Mouse (Mus musculus): ENCODE data around the gene Tmigd3.

Tmigd3 gene

DNA sequence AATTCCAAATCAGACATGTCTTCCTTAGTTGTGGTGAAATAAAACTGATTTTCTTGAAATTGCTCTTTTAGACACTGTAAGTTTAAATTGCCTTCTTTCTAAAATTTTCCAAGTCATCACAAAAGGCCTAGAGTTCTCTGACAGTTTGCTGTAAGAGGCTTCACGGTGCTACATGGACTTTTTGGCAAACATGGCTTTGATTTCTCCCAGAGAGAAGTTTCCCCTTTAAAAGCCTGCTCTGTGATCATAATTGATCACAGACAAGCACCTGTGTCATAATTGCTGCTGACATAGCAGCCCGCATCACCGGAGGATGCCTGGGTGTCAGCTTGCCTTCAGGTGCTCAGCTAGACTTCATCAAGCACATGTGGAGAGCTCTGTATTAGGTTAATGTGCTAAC lies at the start of gene Tmigd3, which contains the start of gene Adora3:
Gene Tmigd3, plus strand, starts transcription at position 346 of the 400 bp plus-strand sequence.
Gene Adora3, plus strand, starts transcription at position 301 of the 400 bp plus-strand sequence.
- no peak for DNase-seq (ENCODE audit: inconsistent ontology term)

DNA sequence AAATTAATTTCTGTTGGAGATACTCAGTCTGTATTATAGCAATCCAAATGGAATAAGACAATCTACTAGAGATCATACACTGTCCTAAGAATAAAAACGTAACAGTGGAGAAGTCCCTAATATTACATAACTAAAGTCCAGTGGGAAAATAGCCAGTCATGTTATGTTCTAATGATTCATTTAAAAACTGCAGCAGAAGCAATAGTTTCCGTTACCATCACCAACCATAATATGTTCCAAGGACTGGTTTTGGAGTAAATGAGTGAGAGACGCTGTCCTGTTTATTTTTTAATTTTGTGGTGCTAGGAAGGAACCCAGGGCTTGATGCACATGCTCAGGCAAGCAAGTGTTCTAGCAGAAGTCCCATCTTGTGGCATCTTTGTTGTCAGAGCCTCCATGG lies 49.2 kb upstream of the Tmigd3 start:
- DNase-seq (ENCODE audit: inconsistent ontology term): no peak

DNA sequence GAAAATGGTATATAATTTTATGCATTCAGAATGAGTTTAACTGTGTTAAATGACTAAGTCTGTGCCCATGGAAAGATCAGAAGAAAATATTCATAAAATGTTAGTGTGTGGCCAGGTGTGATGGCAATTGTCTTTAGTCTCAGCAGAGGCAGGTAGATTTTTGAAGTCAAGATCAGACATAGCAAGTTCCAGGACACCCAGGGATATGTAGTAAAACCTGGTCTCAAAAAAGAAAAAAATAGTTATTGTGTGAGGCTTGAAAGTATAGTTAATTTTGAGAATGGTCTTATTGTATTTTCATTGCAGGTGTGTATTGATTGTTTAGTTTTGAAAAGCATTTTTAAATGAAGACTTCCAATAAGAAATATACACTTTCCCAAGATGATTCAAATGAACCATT lies 47.1 kb upstream of the Tmigd3 start:
- DNase-seq (ENCODE audit: inconsistent ontology term): no peak

DNA sequence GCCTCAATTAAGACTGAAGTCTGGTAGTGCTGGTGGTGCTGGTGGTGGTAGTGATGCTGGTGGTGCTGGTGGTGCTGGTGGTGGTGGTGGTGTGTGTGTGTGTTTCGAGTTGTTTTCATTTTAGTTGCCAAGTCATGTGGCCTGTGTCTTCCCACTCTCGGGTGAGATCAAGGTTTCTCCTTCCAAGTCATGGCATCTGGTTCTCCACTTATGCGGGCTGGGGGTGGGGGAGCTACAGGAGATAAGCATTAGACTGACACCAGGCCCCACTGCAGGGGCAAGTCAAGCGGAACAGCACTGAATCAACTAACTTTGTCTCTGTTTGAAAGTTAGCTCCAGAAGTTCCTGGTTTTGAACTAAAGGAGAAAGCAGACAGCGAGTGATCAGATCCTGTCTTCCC lies 46.6 kb upstream of the Tmigd3 start:
- DNase-seq (ENCODE audit: inconsistent ontology term): no peak

DNA sequence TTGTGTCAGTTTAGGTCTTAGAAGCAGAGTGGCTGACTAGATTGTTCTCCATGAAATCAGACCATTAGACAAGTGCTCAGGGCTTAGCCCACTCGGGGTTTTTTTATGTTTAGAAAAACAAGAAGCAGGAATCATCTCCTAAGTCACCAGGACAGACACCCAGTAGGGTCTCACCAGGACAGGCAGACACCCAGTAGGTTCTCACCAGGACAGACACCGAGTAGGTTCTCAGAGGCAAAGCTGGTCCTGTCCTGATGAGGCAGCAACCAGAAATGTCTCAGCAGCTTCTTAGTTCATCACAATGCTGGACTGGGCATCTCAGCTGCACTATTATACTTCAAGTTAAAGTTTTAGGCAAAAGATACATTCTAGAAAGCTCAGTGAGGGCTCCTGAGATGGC lies 46.0 kb upstream of the Tmigd3 start:
- no peak for DNase-seq (ENCODE audit: inconsistent ontology term)

DNA sequence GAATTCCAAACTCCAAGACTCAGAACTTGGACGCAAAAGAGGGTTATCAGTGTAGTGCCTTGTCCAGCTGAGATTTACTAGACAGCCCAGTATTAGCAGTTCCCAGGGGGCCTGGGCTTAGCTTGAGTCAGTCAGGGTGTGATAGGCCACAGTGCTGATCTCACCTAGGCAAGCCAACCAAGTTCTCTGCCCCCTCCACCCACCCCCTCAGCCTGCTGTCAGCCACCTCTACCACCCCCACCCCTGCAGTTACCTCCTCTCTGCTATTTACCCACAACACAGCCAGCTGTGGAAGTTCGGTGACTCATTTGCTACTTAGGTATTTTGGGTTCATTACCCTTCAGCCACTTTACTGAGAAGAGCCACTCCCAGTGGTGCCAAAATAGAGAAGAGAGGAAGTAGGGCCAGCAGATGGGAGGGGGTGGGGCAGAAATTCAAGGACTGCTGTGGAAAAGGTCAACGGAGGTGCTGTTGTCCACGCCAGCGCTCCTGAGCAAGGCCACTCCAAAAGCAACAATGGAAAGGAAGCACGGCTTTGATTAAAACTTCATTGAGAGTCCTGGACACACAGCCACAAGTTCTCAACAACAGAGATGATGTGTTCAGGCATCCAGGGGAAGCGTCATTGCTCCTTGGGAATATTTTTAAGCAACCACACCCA lies 45.1 kb upstream of the Tmigd3 start:
- DNase-seq (ENCODE audit: inconsistent ontology term): peak; percentile 12

DNA sequence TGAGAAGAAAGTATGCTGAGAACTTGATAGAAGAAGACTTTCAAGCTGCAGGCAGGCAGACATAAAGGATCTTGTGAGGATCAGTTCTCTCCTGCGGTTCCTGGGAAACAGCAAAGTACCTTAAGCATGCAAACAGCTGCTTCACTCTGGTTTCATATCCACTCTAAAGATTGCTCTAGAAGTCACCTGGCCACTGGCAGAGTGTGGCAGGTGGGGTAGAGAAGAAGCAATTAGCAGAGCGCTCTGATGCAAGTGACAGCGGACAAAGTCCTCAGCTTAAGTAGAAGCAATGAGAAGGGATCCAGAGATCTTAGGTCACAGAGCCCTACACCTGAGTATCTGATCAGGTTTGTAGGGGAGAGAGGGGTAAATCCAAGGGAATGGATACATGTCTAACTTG lies 39.1 kb upstream of the Tmigd3 start:
- DNase-seq (ENCODE audit: inconsistent ontology term): no peak

DNA sequence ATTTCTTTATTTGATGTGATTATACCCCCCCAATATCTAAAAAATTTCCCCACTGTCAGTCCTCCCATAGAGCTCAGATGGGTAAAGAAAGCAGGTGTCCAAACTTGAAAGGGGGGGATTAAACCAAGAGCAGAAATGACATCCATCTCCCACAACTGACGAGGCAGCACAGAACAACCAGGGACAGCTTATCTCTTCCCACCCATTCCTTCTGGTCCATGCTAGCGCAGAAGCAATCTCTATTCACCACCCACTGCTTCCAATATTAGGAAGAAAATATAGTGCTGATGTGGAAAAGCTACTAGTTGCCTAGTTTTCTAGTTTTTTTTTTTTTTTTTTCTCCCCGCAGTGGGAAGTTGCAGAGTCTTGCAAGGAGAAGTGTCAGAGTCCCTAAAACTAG lies 34.8 kb upstream of the Tmigd3 start:
- no peak for DNase-seq (ENCODE audit: inconsistent ontology term)

DNA sequence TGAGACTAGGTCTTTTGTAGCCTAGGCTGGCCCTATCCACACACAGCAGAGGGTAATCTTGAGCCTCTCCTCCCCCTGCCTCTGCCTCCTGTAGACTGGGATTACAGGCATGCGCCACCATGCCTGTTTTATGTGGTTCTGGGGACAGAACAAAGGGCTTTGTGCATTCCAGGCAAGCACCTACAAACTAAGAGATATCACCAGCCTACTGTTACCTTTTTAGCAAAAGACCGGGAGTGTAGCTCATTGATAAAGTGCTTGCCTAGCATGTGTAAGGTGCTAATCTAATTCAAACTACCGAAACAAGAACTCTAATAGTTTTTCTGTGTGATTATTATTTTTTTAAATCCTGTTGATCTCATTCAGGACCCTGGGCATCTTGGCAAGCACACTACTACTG lies 33.8 kb upstream of the Tmigd3 start:
- DNase-seq (ENCODE audit: inconsistent ontology term): no peak

DNA sequence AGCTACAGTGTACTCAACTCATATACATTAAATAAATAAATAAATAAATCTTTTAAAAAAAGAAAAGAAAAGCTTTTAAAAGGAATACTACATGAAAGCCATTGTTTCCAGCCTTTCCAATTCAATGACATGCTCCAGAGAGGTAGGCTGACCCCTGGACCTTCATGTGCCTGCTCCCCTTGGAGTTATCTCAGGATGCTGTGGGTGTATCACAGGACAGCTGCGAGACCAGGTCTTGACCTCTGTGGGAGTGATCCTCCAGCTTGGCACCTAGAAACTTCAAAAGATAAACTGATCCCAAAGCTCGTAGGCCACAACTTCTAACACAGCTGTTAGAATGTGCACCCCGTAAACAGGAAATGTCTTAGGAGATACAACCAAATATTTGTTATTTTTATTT lies 32.0 kb upstream of the Tmigd3 start:
- no peak for DNase-seq (ENCODE audit: inconsistent ontology term)

DNA sequence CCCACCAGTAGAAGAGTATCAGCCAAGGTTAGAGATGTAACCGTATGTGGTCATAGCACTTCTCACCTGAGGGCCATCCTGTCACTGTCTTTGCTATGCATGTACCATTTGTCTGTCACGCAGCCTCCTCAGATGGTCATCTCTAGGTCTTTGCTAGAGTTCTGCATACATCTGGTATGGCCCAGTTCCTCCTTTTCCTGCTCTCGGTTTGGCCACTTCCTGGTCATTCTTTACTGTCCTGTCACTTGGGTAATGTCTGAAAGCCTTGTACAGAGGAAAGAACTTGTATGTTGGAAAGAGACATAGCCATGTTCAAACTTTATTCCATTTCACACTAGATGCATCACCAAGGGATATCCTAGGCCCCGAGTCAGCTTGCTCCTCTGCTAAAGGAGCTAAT lies 30.9 kb upstream of the Tmigd3 start:
- no peak for DNase-seq (ENCODE audit: inconsistent ontology term)

DNA sequence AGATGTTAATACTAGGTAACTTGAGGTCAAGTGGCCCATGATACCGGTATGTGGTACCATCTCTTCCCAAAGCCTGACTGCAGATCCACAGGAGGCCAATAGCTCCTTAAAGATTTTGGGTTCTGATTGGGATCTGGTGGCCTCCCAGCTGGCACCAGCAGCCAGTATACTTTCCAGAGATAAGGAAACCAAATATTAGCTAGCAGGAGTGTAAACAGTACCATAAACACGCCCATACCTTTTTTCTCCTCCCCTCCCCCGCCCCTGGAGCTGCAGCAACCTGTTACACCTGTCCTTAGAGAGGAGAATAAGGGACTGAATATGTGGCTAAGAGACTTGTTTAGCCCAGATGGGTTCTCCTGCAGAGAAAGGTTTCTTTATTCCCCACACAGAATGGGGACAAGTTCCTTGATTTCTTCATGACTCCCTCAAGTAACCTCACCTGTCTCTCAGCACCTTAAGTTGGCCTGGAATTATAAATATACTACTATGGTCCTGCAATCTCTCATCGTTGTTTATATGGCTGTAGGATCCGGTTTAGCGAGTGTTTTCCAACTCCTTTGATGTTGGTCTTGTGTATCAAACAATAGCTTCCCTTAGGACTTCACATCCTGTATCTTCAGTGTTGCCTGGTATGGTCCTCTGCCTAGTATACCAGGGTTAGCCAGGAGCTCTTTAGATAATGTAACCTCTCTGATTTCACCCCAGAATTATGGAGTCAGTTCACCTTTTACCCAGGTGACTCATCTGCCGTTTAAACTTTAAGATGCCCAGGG lies 24.2 kb upstream of the Tmigd3 start:
- no peak for DNase-seq (ENCODE audit: inconsistent ontology term)

DNA sequence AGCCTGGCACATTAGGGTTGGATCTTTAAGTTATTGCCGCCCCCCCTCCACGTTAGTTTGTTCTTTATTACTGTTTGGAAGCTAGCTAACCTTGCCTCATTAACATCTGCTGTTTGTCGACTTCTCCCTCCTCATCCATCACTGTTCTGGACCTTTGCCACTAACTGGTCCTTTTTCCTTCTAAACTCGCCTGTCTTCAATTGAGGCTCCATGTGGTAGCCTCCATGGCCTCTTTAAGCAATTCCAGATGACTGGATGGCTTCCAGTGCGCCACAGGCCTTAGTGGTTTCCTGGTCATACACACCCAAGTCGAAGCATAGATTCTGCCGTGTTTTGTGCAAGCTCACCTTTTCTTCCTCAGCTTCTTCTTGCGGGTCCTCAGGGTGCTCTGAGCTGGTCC lies 16.9 kb upstream of the Tmigd3 start:
- no peak for DNase-seq (ENCODE audit: inconsistent ontology term)

DNA sequence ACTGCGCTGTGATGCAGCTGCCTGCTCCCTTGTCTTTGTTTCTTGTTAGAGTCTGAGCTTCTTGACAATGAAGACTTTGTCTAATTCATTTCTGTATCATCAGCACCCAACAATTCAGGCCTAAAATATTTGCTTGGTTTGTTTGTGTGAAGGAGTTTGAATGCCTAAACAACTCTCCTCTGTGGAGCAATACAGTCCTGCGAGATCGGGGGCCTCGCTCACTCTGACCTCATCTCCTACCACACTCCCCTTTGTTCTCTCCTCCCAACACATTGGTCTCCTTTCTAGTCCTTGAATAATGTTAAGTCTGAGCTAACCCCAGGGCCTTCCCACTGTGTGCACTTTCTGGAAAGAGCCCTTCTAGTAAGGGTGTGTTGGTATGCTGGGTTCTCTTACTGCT lies 15.9 kb upstream of the Tmigd3 start:
- DNase-seq (ENCODE audit: inconsistent ontology term): peak; percentile 64

DNA sequence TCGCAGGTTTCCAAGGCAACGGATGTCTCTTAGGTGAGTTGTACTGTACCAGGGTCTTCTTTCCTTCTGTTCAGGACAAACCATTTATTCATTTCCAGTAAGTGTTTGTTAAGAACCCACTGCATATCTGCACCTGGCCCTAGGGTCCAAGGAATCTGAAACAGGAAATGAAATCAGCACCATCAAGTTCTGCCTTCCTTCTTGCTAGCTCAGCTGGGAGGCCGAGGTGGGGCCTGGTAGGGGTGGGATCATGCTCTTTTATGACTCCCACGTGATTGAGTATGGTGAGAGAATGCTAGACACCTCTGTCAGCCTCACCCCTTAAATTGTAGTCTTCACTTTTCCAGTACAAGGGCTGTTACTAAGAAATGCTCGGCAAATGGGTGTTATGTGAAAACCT lies 13.2 kb upstream of the Tmigd3 start:
- no peak for DNase-seq (ENCODE audit: inconsistent ontology term)

DNA sequence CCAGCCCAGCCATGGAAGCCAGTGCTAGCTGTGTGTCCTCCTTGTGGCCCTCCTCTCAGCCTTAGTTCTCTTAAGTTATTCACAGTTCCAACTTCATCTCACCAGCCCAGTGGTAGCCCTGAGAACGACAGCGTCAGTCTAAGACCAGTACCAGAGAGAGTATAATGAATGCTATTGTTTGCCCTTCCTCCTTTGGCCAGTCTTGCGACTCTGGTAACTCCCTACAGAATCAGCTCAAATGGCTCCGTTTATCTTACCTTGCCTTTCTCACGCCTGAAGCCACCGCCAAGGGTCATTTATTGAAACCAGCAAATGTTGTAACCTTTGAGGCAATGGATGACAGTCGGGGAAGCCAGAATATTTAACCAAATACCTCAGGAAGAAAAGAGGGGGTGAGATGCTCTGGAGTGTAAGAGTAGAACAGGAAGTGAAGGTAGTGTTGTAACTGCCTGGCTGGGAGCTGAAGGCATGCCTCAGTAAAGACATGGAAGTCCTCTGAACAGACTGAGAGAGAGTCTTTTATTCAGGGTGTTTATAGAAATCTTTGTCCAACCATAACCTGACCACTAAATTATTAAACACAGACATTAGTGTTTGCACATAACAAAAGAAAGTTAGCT lies 8.8 kb upstream of the Tmigd3 start:
- no peak for DNase-seq (ENCODE audit: inconsistent ontology term)

DNA sequence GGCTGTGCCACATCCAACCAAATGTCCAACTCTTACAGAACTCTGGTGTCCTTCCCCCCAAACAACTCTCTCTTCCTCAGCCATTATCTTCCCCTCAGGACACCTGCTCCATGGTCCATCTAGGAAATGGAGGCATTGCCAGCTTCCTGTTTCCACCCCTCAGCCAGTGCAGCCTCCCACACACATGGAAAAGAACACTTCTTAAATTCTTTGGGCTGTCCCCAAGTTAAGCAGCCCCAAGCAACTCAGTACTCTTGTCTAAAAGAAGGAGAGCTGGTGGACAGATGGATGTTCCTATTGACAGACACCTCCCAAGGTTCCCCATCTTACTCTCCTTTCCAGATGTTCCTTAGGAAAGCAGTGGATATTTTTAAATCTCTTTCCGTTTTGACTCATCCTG lies 6.6 kb upstream of the Tmigd3 start:
- DNase-seq (ENCODE audit: inconsistent ontology term): no peak

DNA sequence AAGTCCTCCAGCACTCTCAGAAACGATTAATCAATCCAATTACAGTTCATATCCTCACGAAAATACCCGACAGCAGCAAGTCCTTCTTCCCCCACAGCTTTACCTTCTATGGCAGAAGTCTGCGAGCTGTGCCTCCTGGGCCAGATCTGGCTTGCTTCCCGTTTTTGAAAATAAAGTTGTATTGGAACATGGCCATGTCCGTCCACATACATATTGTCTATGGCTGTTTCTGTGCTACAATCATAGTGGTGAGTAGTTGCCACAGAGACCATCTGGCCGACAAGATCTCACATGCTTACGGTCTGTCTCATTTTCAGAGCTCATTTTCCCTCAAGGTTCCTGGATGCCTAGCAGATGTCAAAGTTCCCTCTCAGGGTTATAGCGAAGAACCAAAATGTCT lies 5.6 kb upstream of the Tmigd3 start:
- DNase-seq (ENCODE audit: inconsistent ontology term): no peak

DNA sequence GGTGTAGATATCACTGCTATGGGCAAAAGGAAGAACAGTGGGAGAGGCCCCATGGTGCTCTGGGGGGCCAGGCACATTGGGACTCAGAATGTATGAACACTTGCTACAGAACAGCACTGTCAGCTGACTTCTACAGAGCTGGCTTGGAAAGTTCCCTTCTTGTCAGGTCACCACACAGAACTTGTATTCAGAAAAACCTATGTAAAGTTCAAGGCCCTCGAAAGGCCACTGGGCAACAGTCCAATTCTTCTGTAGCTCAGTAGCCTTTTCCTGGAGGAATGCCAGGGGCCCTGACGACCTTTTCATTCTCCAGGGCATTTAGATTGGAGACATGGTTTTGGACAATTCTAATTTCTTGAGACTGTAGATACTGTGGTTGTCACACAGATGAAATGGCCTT lies 2.6 kb upstream of the Tmigd3 start:
- no peak for DNase-seq (ENCODE audit: inconsistent ontology term)

DNA sequence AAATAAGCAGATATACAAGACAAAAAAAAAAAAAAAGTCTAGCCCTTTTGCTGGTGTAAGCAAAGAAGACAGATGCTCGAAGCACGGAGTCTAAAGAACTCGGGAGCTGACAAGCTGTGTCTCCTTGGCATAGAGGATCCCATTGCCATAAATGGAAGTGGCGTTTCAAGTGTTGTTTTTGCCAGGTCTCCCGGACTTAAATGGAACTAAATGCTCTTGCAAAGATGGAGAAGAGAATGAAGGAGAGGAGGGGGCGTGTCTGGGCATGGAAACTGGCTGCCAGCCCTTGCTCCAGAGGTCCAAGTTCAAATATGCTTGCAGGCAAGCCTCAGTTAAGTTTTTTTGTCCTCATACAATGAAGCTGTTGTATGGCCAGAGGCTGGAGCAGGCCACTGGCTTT lies 1.3 kb downstream of the Tmigd3 start:
- DNase-seq (ENCODE audit: inconsistent ontology term): peak; percentile 72

DNA sequence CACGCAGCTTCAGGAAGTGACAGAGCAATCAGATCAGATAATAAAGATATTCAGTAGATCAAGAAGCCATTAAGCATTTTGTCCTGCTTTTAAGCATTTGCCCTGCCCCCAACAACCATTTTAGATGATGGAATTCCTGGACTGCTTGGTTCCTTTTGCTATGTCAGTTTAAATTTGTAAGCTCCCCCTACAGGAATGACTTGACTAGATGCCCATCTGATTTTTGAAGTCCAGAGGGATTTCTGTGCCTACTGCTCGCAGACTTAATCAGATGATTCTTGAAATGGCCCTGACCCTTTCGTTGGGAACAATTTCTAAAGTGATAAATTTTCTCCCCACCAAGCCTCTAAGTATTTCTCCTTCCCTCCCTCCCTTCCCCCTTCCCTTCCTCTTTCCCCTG lies 1.9 kb downstream of the Tmigd3 start:
- DNase-seq (ENCODE audit: inconsistent ontology term): no peak

DNA sequence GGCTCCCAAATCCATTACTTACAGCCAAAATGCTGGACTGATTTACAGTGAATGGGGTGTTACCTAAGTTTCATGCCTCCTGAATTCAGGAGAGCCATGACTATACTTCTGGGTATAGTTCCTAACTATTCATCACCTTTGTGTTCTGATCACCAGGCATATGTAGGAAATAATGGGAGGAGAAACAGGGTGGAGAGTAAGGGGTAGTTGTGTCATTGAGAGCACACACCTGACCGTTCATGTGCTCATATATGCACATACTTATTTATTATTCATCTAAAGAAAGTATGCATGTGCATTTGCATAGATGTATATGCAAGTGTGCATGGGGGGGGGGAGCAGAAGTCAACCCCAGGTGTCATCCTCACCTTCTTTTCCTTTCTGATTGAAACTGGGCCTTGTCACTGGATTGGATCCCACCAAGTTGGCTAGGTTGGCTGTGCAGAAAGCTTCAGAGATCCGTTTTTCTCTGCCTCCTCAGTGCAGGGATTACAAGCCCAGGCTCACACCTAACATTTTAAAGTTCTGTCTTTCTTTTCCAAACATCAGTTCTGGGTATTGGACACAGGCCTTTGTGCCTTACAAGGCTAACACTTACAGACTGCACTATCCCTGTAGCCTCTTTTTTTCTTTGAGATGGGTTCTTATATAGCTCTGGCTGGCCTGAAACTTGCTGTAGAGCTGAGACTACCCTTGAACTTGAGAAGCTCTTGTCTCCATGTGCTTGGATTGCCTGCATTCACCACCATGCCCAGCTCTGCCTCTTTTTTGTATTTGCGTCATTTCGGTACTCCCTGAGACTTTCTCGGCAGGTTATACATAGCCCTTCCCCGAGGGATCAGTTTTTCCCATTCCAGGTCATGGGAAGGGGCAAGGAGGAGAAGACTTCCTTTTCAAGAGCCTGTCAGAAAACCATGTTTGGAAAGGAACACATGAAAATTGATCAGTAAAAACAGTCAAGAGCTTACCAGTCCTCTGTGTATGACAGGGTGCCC lies 3.0 kb downstream of the Tmigd3 start:
- no peak for DNase-seq (ENCODE audit: inconsistent ontology term)

All from Muller cell, postnatal 12 days (primary cell).